Mouse (Mus musculus): ENCODE measurements around the gene Dcakd. TPM values are rescaled to one million over a fixed set of nuclear protein-coding genes. Genes with fewer than 3 reads are reported as not detected.
"Not testable (repeated sequence)": the region's sequence is repeated elsewhere in the genome, so short reads cannot be mapped to it uniquely, and the experiment has no call there.

Dcakd gene
- polyA plus RNA-seq, 1 experiment from 2014 or later = 36.8 TPM

DNA sequence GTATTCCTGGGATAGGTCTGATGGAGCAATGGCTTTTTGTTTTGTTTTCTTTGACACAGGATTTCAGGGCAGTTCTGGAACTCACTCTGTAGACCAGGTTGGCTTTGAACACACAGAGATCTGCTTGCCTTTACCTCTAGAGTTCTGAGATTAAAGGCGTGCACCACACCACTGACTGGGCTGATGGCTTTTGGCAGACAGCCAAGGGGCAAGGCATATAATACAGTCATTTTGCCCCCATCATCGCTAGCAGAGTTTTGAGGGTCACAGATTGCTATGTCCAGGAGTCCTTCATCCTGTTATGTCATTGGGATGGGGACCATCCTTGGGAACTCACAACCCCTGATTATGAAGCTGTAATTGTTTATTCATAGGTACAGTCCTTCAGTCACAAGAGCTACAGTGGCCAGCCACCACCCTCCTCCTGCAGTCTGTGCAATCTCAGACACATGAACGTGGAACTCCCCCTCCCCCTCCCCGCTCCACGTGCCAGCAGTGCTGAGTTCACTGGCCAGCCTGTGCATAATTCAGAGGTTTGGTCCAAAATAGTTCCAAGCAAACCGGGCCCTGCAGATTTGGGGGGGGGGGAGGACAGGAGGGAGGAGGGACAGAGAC, 50.0 kb downstream of the Dcakd start:
- ATAC-seq (ENCODE audit: low FRiP score, low TSS enrichment) = no peak
- Histone ChIP-seq H3K4me3 (ENCODE audit: low read depth, low read length) (no peak overlapping the region), H3K27ac (replicated peaks) (no peak overlapping the region), H3K9ac (ENCODE audit: low read length) (no peak overlapping the region), H3K27me3 (ENCODE audit: control insufficient read depth, insufficient read depth, low read length) (no peaks in the 10 kb centered on the region), H3K4me2 (replicated peaks; ENCODE audit: low read depth) (no peak overlapping the region), H3K9me3 (ENCODE audit: control insufficient read depth, low read length) (no peaks in the 10 kb centered on the region), H3K4me1 (replicated peaks; ENCODE audit: control insufficient read depth, insufficient read depth) (0 out of 2 replicates have a peak, but pooled peaks cover 2% of the 10 kb centered on the region), H3K36me3 (ENCODE audit: control insufficient read depth, insufficient read depth, low read length) (no peaks in the 10 kb centered on the region)
- peak; percentile 40 for DNase-seq (ENCODE audit: low spot score)
- TF ChIP-seq CTCF (IDR thresholded peaks at IDR 0.05; ENCODE audit: low read depth) = no peak
- 28% methylated on average over 6 of the region's 6 CpGs for WGBS

DNA sequence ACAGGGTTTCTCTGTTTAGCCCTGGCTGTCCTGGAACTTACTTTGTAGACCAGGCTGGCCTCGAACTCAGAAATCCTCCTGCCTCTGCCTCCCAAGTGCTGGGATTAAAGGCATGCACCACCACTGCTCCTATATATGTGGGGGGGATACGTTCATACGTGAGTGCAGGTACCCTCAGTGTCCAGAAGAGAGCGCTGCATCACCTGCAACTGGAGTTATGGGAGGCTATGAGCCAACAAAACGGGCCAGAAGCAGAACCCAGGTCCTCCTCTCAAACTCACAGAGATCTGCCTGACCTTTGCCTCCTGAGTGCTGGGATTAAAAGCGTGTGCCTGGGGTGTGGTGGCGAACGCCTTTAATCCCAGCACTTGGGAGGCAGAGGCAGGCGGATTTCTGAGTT, 52.2 kb downstream of the Dcakd start:
- H3K4me2 ChIP-seq (replicated peaks; ENCODE audit: low read depth); H3K4me3 ChIP-seq (ENCODE audit: low read depth, low read length); H3K9me3 ChIP-seq (ENCODE audit: control insufficient read depth, low read length); H3K9ac ChIP-seq (ENCODE audit: low read length); H3K27me3 ChIP-seq (ENCODE audit: control insufficient read depth, insufficient read depth, low read length); H3K4me1 ChIP-seq (replicated peaks; ENCODE audit: control insufficient read depth, insufficient read depth); ATAC-seq (ENCODE audit: low FRiP score, low TSS enrichment); H3K36me3 ChIP-seq (ENCODE audit: control insufficient read depth, insufficient read depth, low read length); H3K27ac ChIP-seq (replicated peaks); DNase-seq (ENCODE audit: low spot score): not testable (repeated sequence)
- 85% methylated on average over 9 of the region's 9 CpGs for WGBS

DNA sequence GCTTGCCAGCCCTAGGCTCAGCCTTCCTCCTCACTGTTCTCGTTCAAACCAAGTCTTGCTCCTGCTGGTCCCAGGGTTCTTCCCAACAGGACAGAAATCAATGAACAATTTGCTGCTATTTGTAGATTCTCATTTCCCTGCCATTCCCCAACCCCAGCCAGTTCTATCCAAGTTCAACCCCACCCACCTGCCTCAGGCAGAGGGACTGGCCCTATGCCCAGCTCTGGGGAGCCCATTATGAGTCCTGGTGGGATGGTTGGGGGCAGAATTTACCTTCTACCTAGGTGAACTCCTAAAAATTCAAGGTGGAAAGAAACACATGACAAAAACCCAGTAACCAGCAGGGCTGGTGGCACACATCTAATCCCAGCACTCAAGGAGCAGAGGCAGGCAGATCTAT, 55.8 kb downstream of the Dcakd start:
- TF ChIP-seq CTCF (IDR thresholded peaks at IDR 0.05; ENCODE audit: low read depth) (no peak), EP300 (optimal IDR thresholded peaks at IDR 0.05) (no peak)
- no peaks in the 10 kb centered on the region for H3K36me3 ChIP-seq (ENCODE audit: control insufficient read depth, insufficient read depth, low read length)
- DNase-seq (ENCODE audit: low spot score) = no peak
- no peak overlapping the region for H3K4me2 ChIP-seq (replicated peaks; ENCODE audit: low read depth)
- H3K4me3 ChIP-seq (ENCODE audit: low read depth, low read length) = no peak overlapping the region
- 40% methylated on average over 1 of the region's 1 CpGs for WGBS
- no peaks in the 10 kb centered on the region for H3K4me1 ChIP-seq (replicated peaks; ENCODE audit: control insufficient read depth, insufficient read depth)
- H3K9ac ChIP-seq (ENCODE audit: low read length) = no peak overlapping the region
- H3K27ac ChIP-seq (replicated peaks) = no peak overlapping the region
- H3K9me3 ChIP-seq (ENCODE audit: control insufficient read depth, low read length) = no peaks in the 10 kb centered on the region
- H3K27me3 ChIP-seq (ENCODE audit: control insufficient read depth, insufficient read depth, low read length) = no peaks in the 10 kb centered on the region
- no peak for ATAC-seq (ENCODE audit: low FRiP score, low TSS enrichment)

DNA sequence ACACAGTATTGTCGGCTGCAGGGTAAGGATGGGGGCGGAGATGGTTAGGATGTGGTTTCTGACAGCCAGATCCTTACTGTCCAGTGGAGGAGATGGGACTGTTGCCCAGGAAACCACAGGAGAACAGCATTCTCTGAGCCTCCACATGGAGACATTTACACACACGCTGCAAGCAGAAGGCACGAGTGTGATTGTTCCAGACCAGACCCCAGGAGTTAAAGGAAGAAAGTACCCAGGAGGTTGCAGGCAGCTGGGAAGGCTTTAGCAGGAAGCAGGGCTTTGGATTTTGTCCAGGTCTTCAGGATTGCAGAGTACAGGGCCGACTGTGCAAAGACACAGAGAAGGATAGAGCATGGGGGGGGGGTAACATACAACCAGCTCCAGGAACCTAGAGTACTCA, 56.5 kb downstream of the Dcakd start:
- no peak for ATAC-seq (ENCODE audit: low FRiP score, low TSS enrichment)
- TF ChIP-seq CTCF (IDR thresholded peaks at IDR 0.05; ENCODE audit: low read depth) (no peak), EP300 (optimal IDR thresholded peaks at IDR 0.05) (no peak)
- Histone ChIP-seq H3K4me3 (ENCODE audit: low read depth, low read length) (no peak overlapping the region), H3K9me3 (ENCODE audit: control insufficient read depth, low read length) (no peaks in the 10 kb centered on the region), H3K9ac (ENCODE audit: low read length) (no peak overlapping the region), H3K36me3 (ENCODE audit: control insufficient read depth, insufficient read depth, low read length) (no peaks in the 10 kb centered on the region), H3K4me2 (replicated peaks; ENCODE audit: low read depth) (no peak overlapping the region), H3K27me3 (ENCODE audit: control insufficient read depth, insufficient read depth, low read length) (no peaks in the 10 kb centered on the region), H3K27ac (replicated peaks) (no peak overlapping the region), H3K4me1 (replicated peaks; ENCODE audit: control insufficient read depth, insufficient read depth) (no peaks in the 10 kb centered on the region)
- DNase-seq (ENCODE audit: low spot score) = no peak
- WGBS = 30% methylated on average over 5 of the region's 5 CpGs

DNA sequence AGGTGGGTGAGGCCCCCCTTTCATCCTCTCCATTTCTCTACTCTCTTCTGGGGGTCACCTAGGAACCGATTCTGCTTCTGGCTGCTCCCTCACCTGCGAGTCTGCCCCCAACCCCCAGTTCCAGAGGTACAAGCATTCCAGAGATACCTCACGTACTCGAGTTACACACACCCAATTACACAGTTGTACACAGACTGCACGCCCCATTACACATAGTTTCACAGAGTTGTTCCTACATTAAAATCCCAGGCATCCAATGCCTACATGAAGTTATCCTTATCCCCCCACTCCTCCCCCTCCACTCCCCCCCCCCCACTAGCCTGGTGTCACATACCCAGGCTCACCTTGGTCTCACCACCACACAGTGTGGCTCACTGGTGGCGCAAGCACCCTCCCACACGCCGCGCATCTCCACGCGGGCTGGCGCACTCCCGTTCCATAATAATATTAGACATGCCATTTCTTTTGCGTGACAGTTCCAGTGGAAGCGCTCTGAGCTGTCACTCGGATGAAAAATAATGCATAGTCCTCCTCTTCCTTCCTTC, 63.5 kb downstream of the Dcakd start:
- no peak for ATAC-seq (ENCODE audit: low FRiP score, low TSS enrichment)
- WGBS = 68% methylated on average over 16 of the region's 16 CpGs

DNA sequence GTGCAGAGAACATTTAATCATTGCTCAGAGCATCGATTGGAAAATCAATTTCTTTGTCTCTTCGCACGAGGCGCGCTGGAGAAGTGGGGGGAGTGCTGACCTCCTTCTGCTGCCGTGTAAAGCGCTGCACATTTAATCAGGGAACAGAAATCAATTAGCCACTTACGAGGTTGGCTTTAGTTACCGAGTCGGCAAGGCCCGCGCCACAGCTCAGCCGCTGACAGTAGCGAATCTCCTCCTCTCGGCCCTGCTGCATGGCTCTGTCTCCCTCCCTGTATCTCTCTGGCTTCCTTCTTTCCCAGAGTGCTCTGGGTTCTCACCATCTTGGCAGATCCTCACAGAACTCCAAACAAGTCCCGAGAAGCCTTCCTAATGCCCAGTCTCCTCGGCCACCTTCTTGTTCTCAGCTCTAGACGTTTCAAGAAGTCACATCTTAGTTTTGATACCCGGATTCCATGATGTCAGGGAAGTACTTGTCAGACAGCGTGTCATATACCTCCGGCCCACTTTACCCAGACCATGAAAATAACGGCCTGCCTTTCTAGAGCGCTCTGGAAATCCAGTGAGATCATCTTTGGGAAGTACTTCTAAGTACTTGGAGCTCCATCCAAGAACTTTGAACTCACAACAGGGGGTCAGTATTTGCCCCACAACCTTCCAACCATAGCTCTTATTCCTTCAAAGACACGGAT, 64.1 kb downstream of the Dcakd start:
- Histone ChIP-seq H3K9ac (ENCODE audit: low read length) (0 out of 2 replicates have a peak overlapping the region, but pooled peaks have one; percentile 13), H3K9me3 (ENCODE audit: control insufficient read depth, low read length) (no peaks in the 10 kb centered on the region), H3K4me2 (replicated peaks; ENCODE audit: low read depth) (no peak overlapping the region), H3K4me1 (replicated peaks; ENCODE audit: control insufficient read depth, insufficient read depth) (no peaks in the 10 kb centered on the region; the same call in 1 of the 2 replicates), H3K36me3 (ENCODE audit: control insufficient read depth, insufficient read depth, low read length) (no peaks in the 10 kb centered on the region), H3K27me3 (ENCODE audit: control insufficient read depth, insufficient read depth, low read length) (no peaks in the 10 kb centered on the region), H3K4me3 (ENCODE audit: low read depth, low read length) (no peak overlapping the region), H3K27ac (replicated peaks) (no peak overlapping the region)
- TF ChIP-seq CTCF (IDR thresholded peaks at IDR 0.05; ENCODE audit: low read depth) (no peak), EP300 (optimal IDR thresholded peaks at IDR 0.05) (no peak)
- ATAC-seq (ENCODE audit: low FRiP score, low TSS enrichment) = no peak
- no peak for DNase-seq (ENCODE audit: low spot score)
- 27% methylated on average over 24 of the region's 24 CpGs for WGBS

More for the DNA sequence above, 63.5 kb downstream of the Dcakd start:
- H3K9ac ChIP-seq (ENCODE audit: low read length) = no peak overlapping the region
- H3K4me2 ChIP-seq (replicated peaks; ENCODE audit: low read depth) = no peak overlapping the region
- TF ChIP-seq EP300 (optimal IDR thresholded peaks at IDR 0.05) = no peak
- TF ChIP-seq CTCF (IDR thresholded peaks at IDR 0.05; ENCODE audit: low read depth) = no peak
- H3K36me3 ChIP-seq (ENCODE audit: control insufficient read depth, insufficient read depth, low read length) = no peaks in the 10 kb centered on the region
- DNase-seq (ENCODE audit: low spot score) = no peak
- no peak overlapping the region for H3K27ac ChIP-seq (replicated peaks)
- H3K4me1 ChIP-seq (replicated peaks; ENCODE audit: control insufficient read depth, insufficient read depth) = no peaks in the 10 kb centered on the region; the same call in 1 of the 2 replicates
- H3K4me3 ChIP-seq (ENCODE audit: low read depth, low read length) = no peak overlapping the region
- H3K9me3 ChIP-seq (ENCODE audit: control insufficient read depth, low read length) = no peaks in the 10 kb centered on the region
- H3K27me3 ChIP-seq (ENCODE audit: control insufficient read depth, insufficient read depth, low read length) = no peaks in the 10 kb centered on the region

Data from stomach, postnatal 0 days (tissue).